Mouse (Mus musculus) hindbrain, embryonic 13.5 days (tissue): ENCODE results near the gene Tsen54. TPM values are rescaled to one million over a fixed set of nuclear protein-coding genes. Genes with fewer than 3 reads are reported as not detected.
A peak's percentile ranks its signal among the peaks of the same experiment; 100 is the strongest.

Experiments used
- ATAC-seq: fragments of 200-750 bp; cut with Nextera tagmentation; 2 replicates; pipeline ENCODE4 v1.8.0; 2017; ENCODE audit warnings: moderate TSS enrichment; ENCODE audit not compliant: low FRiP score
- H3K27ac ChIP-seq: fragments of 300-500 bp; sonication (generic); 2 replicates; pipeline ENCODE4 v1.5.1; 2015; ENCODE audit warnings: inconsistent platforms, mild to moderate bottlenecking, moderate library complexity
- H3K27me3 ChIP-seq: fragments of 300-500 bp; sonication (generic); 2 replicates; pipeline ENCODE4 v1.6.1; 2015; ENCODE audit warnings: mild to moderate bottlenecking, inconsistent platforms
- H3K36me3 ChIP-seq: fragments of 300-500 bp; sonication (generic); 2 replicates; pipeline ENCODE4 v1.6.1; 2015; ENCODE audit warnings: mild to moderate bottlenecking, inconsistent platforms
- H3K4me1 ChIP-seq: fragments of 300-500 bp; sonication (generic); replicated peaks from 2 replicates; pipeline ENCODE4 v1.6.1; 2015; ENCODE audit warnings: inconsistent platforms
- H3K4me2 ChIP-seq: fragments of 300-500 bp; sonication (generic); 2 replicates; pipeline ENCODE4 v1.6.1; 2015; ENCODE audit warnings: inconsistent platforms, mild to moderate bottlenecking, moderate library complexity
- H3K4me3 ChIP-seq: fragments of 300-500 bp; sonication (generic); 2 replicates; pipeline ENCODE4 v1.5.1; 2015; ENCODE audit warnings: mild to moderate bottlenecking, inconsistent platforms
- H3K9ac ChIP-seq: fragments of 300-500 bp; sonication (generic); 2 replicates; pipeline ENCODE4 v1.6.1; 2015; ENCODE audit warnings: mild to moderate bottlenecking, inconsistent platforms
- H3K9me3 ChIP-seq: fragments of 300-500 bp; sonication (generic); 2 replicates; pipeline ENCODE4 v1.6.1; 2016; ENCODE audit warnings: inconsistent platforms
- WGBS: fragments of 180-500 bp; shearing (Covaris S2); methylation state at CpG from one replicate; pipeline ENCODE4 v1.1.7; 2015; 5-methylcytosine and 5-hydroxymethylcytosine counted together
- polyA plus RNA-seq: library from polyadenylated mRNA; unstranded; fragments of >200 nt; fragmentation: Nextera tagmentation; extraction: Ambion mirVana; gene quantifications from 2 replicates; pipeline ENCODE4 v1.2.1, GENCODE M21; 2015

The Tsen54 gene
- polyA plus RNA-seq, result 24.5 and 25.4 TPM in 2 replicates

- Histone ChIP-seq H3K4me3 (peak within 1 kb of the TSS; percentile 91), H3K27me3 (no peaks in the 10 kb centered on the region), H3K36me3 (peaks cover 31% of the 10 kb centered on the region), H3K9me3 (no peaks in the 10 kb centered on the region), H3K4me2 (peak within 1 kb of the TSS; percentile 92), H3K9ac (peak within 1 kb of the TSS; percentile 93), H3K4me1 (peaks cover 54% of the 10 kb centered on the region), H3K27ac (peak within 1 kb of the TSS; percentile 66)
- peak; percentile 53 for ATAC-seq
- WGBS, result under 1% methylated on average over 67 of the region's 84 CpGs
These were observed at the start of gene Tsen54 for GRCm38 (mm10) chr11:115814605-115815450. Tsen54 (plus strand) TSS chr11:115814724.

- Histone ChIP-seq H3K9ac (peak within 1 kb of the TSS; percentile 96), H3K9me3 (no peaks in the 10 kb centered on the region), H3K4me3 (peak within 1 kb of the TSS; percentile 77), H3K27ac (peak within 1 kb of the TSS; percentile 92), H3K4me1 (peaks cover 41% of the 10 kb centered on the region), H3K36me3 (no peaks in the 10 kb centered on the region), H3K27me3 (no peaks in the 10 kb centered on the region), H3K4me2 (peak within 1 kb of the TSS; percentile 62)
- ATAC-seq, result peak; percentile 97
- under 1% methylated on average over 32 of the region's 32 CpGs for WGBS
These were observed 49.4 kb upstream of the Tsen54 start, which contains the start of gene Tmem94 for GRCm38 (mm10) chr11:115765103-115765606. Tmem94 (plus strand) TSS chr11:115765433.

GRCm38 (mm10) chr11:115765607-115766141 is 48.9 kb upstream of the Tsen54 start:
- Histone ChIP-seq H3K9ac (peak overlapping the region; percentile 96), H3K27me3 (no peaks in the 10 kb centered on the region), H3K9me3 (no peaks in the 10 kb centered on the region), H3K27ac (peak overlapping the region; percentile 92), H3K4me2 (peak overlapping the region; percentile 62), H3K36me3 (no peaks in the 10 kb centered on the region), H3K4me1 (peaks cover 42% of the 10 kb centered on the region), H3K4me3 (peak overlapping the region; percentile 77)
- ATAC-seq, result peak; percentile 88
- WGBS, result 1% methylated on average over 34 of the region's 34 CpGs

GRCm38 (mm10) chr11:115766356-115766943 is 48.1 kb upstream of the Tsen54 start:
- H3K27ac ChIP-seq, result peak overlapping the region; percentile 92
- 38% methylated on average over 13 of the region's 13 CpGs for WGBS
- peak overlapping the region; percentile 96 for H3K9ac ChIP-seq
- H3K4me3 ChIP-seq, result peak overlapping the region; percentile 77
- peak overlapping the region; percentile 62 for H3K4me2 ChIP-seq
- no peak for ATAC-seq
- no peaks in the 10 kb centered on the region for H3K9me3 ChIP-seq
- no peaks in the 10 kb centered on the region for H3K36me3 ChIP-seq
- no peaks in the 10 kb centered on the region for H3K27me3 ChIP-seq
- H3K4me1 ChIP-seq, result peaks cover 42% of the 10 kb centered on the region

GRCm38 (mm10) chr11:115766981-115767380 is 47.5 kb upstream of the Tsen54 start:
- Histone ChIP-seq H3K36me3 (no peaks in the 10 kb centered on the region), H3K4me2 (peak overlapping the region; percentile 62), H3K9me3 (no peaks in the 10 kb centered on the region), H3K4me1 (peaks cover 42% of the 10 kb centered on the region), H3K27ac (peak overlapping the region; percentile 92), H3K9ac (peak overlapping the region; percentile 96), H3K27me3 (no peaks in the 10 kb centered on the region), H3K4me3 (peak overlapping the region; percentile 77)
- ATAC-seq, result no peak
- 95% methylated on average over 8 of the region's 8 CpGs for WGBS

- WGBS, result 86% methylated on average over 3 of the region's 3 CpGs
- H3K4me3 ChIP-seq, result no peak overlapping the region
- H3K9me3 ChIP-seq, result no peaks in the 10 kb centered on the region
- no peak for ATAC-seq
- no peak overlapping the region for H3K9ac ChIP-seq
- H3K4me1 ChIP-seq, result peaks cover 42% of the 10 kb centered on the region
- no peaks in the 10 kb centered on the region for H3K27me3 ChIP-seq
- no peak overlapping the region for H3K4me2 ChIP-seq
- H3K27ac ChIP-seq, result 0 out of 2 replicates have a peak overlapping the region, but pooled peaks have one; percentile 35
- H3K36me3 ChIP-seq, result no peaks in the 10 kb centered on the region
These were observed 45.6 kb upstream of the Tsen54 start for GRCm38 (mm10) chr11:115768896-115769295.

GRCm38 (mm10) chr11:115774653-115775052 is 39.9 kb upstream of the Tsen54 start:
- H3K36me3 ChIP-seq, result no peaks in the 10 kb centered on the region
- no peaks in the 10 kb centered on the region for H3K27me3 ChIP-seq
- 75% methylated on average over 4 of the region's 4 CpGs for WGBS
- H3K4me2 ChIP-seq, result no peak overlapping the region
- H3K4me3 ChIP-seq, result no peak overlapping the region
- no peaks in the 10 kb centered on the region for H3K9me3 ChIP-seq
- no peak overlapping the region for H3K9ac ChIP-seq
- H3K4me1 ChIP-seq, result peaks cover 47% of the 10 kb centered on the region
- ATAC-seq, result no peak
- H3K27ac ChIP-seq, result no peak overlapping the region

GRCm38 (mm10) chr11:115775821-115776665 is 38.5 kb upstream of the Tsen54 start:
- 35% methylated on average over 18 of the region's 18 CpGs for WGBS
- H3K4me1 ChIP-seq, result peaks cover 55% of the 10 kb centered on the region
- 0 out of 2 replicates have a peak overlapping the region, but pooled peaks have one; percentile 6 for H3K4me2 ChIP-seq

GRCm38 (mm10) chr11:115776954-115777353 is 37.6 kb upstream of the Tsen54 start:
- H3K4me2 ChIP-seq, result no peak overlapping the region
- no peaks in the 10 kb centered on the region for H3K36me3 ChIP-seq
- peaks cover 64% of the 10 kb centered on the region for H3K4me1 ChIP-seq
- no peaks in the 10 kb centered on the region for H3K9me3 ChIP-seq
- no peak overlapping the region for H3K9ac ChIP-seq
- no peaks in the 10 kb centered on the region for H3K27me3 ChIP-seq
- WGBS, result 52% methylated on average over 9 of the region's 9 CpGs
- H3K4me3 ChIP-seq, result no peak overlapping the region
- ATAC-seq, result no peak
- H3K27ac ChIP-seq, result no peak overlapping the region

More at GRCm38 (mm10) chr11:115775821-115776665, 38.5 kb upstream of the Tsen54 start:
- Histone ChIP-seq H3K27me3 (no peaks in the 10 kb centered on the region), H3K9me3 (no peaks in the 10 kb centered on the region), H3K36me3 (no peaks in the 10 kb centered on the region), H3K9ac (peak overlapping the region; percentile 43; the same call in 1 of the 2 replicates), H3K4me3 (no peak overlapping the region), H3K27ac (peak overlapping the region; percentile 35; the same call in 1 of the 2 replicates)
- ATAC-seq, result no peak

GRCm38 (mm10) chr11:115777487-115778335 is 36.8 kb upstream of the Tsen54 start:
- no peak for ATAC-seq
- Histone ChIP-seq H3K27ac (no peak overlapping the region), H3K4me3 (no peak overlapping the region), H3K27me3 (no peaks in the 10 kb centered on the region), H3K36me3 (no peaks in the 10 kb centered on the region), H3K9me3 (no peaks in the 10 kb centered on the region), H3K9ac (no peak overlapping the region), H3K4me2 (no peak overlapping the region), H3K4me1 (peaks cover 72% of the 10 kb centered on the region)
- WGBS, result 80% methylated on average over 17 of the region's 17 CpGs
